Mouse (Mus musculus): ENCODE results near the gene Vmn1r117. TPM values are rescaled to one million over a fixed set of nuclear protein-coding genes. Genes with fewer than 3 reads are reported as not detected.
"Not testable (repeated sequence)": the region's sequence is repeated elsewhere in the genome, so short reads cannot be mapped to it uniquely, and the experiment has no call there.

Vmn1r117 gene
- not detected for total RNA-seq (2021)

- DNase-seq (ENCODE audit: low spot score in 2 of 2); intact Hi-C loops (cut with DNase I): not testable (repeated sequence)
Measured at GRCm38 (mm10) chr7:20884021-20884420, at the start of gene Vmn1r117. Vmn1r117 (minus strand) TSS chr7:20884121.

- intact Hi-C loops (cut with DNase I); DNase-seq (ENCODE audit: low spot score in 2 of 2): not testable (repeated sequence)
Measured at GRCm38 (mm10) chr7:20912247-20912646, 28.3 kb upstream of the Vmn1r117 start, which contains the start of gene Vmn1r118. Vmn1r118 (minus strand) TSS chr7:20912347.

- DNase-seq (ENCODE audit: low spot score in 2 of 2); intact Hi-C loops (cut with DNase I): not testable (repeated sequence)
Measured at GRCm38 (mm10) chr7:20871956-20872355, 12.0 kb downstream of the Vmn1r117 start, which contains the start of gene Vmn1r116. Vmn1r116 (plus strand) TSS chr7:20872256.

- DNase-seq (ENCODE audit: low spot score in 2 of 2); intact Hi-C loops (cut with DNase I): not testable (repeated sequence)
Measured at GRCm38 (mm10) chr7:20844885-20845284, 39.0 kb downstream of the Vmn1r117 start, which contains the start of gene Vmn1r115. Vmn1r115 (minus strand) TSS chr7:20844985.

Other genes starting within 250 kb of the Vmn1r117 start
- not detected for gene Vmn1r107, start 215.2 kb downstream of the Vmn1r117 start, total RNA-seq (2021)
- gene Vmn1r111, start 180.9 kb downstream of the Vmn1r117 start, total RNA-seq (2021) = not detected
- not detected for gene Gm10668, start 153.5 kb downstream of the Vmn1r117 start, total RNA-seq (2021)
- not detected for gene Vmn1r112, start 112.9 kb downstream of the Vmn1r117 start, total RNA-seq (2021)
- not detected for gene Vmn1r113, start 96.8 kb downstream of the Vmn1r117 start, total RNA-seq (2021)
- gene Vmn1r114, start 71.9 kb downstream of the Vmn1r117 start, total RNA-seq (2021) = not detected
- not detected for gene Vmn1r115, start 39.1 kb downstream of the Vmn1r117 start, total RNA-seq (2021)
- gene Vmn1r116, start 11.9 kb downstream of the Vmn1r117 start, total RNA-seq (2021) = not detected
- gene Vmn1r118, start 28.2 kb upstream of the Vmn1r117 start, total RNA-seq (2021) = not detected
- not detected for gene Vmn1r119, start 128.3 kb upstream of the Vmn1r117 start, total RNA-seq (2021)
- gene Vmn1r120, start 169.7 kb upstream of the Vmn1r117 start, total RNA-seq (2021) = not detected
- not detected for gene Vmn1r121, start 214.4 kb upstream of the Vmn1r117 start, total RNA-seq (2021)

Data from left cerebral cortex, postnatal 25 days (tissue).